Mouse (Mus musculus) urinary bladder, adult 18-20 months (tissue): Measurements from ENCODE around the gene Bach2.

ENCODE experiments used
- DNase-seq, 2 experiments: peaks; one replicate each; pipeline ENCODE4 v3.0.0; 2022; ENCODE audit warnings: low spot score in 2 of 2, mixed read lengths in 2 of 2

Gene Bach2

GRCm38 (mm10) chr4:32250333-32251004 lies 11.9 kb downstream of the Bach2 start:
- no peak for DNase-seq

GRCm38 (mm10) chr4:32251005-32251365 lies 12.4 kb downstream of the Bach2 start:
- DNase-seq = no peak

DNA sequence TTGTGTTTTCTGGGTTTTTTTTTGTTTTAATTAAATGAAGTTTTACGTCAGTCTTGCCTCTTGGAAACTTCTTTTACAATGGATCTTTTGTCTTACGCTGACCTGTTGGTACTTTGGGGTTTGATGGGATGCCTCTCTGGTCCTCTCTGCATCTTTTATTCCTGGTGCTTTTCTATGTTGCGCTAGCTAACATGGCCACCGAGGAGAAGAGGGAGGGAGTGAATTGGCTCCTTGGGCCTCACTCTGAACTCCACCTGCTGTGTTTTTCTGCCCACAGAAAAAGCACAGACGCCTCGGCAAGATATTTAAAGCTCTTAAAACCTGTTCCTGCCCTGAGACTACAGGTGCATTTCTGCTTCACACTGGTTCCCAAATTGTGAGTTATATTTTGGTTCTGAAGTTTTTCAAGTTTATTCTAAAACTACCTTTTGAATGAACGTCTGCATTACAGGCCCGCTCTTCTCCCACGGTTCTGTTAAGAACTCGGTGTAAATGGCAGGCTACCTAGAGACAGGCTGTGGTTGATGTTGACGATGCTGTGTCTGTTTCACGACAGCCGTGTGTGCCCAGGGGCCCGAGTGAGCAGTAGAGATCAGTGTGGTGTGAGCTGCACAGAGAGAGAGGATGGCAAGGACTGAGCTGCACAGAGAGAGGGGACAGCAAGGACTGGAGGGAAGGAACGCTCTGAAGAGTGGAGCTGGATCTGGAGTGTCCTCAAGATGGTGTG lies 13.5 kb downstream of the Bach2 start:
- DNase-seq = no peak

- no peak for DNase-seq
These were observed 19.1 kb downstream of the Bach2 start for GRCm38 (mm10) chr4:32257686-32258085.

DNA sequence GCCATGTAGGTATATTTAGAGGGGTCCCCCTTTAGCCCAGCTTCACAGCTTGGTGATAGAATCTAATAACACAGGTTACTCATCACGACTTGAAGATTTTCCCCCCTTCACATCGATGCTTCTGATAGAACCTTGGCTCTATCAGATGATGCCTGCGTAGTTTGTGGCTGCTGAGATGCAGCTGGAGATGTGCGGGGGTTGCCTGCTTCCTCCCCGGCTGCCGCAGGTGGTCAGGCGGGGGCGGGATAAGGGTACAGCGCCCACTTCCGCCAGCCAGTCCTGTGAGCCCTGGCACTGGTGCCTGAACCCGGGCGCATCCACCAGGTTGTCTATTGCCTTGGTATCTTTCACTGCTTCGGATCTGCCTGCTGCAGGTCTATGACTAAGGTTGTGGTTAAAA lies 19.5 kb downstream of the Bach2 start:
- no peak for DNase-seq

GRCm38 (mm10) chr4:32258596-32258995 lies 20.0 kb downstream of the Bach2 start:
- no peak for DNase-seq

GRCm38 (mm10) chr4:32260909-32261308 lies 22.3 kb downstream of the Bach2 start:
- no peak for DNase-seq

DNA sequence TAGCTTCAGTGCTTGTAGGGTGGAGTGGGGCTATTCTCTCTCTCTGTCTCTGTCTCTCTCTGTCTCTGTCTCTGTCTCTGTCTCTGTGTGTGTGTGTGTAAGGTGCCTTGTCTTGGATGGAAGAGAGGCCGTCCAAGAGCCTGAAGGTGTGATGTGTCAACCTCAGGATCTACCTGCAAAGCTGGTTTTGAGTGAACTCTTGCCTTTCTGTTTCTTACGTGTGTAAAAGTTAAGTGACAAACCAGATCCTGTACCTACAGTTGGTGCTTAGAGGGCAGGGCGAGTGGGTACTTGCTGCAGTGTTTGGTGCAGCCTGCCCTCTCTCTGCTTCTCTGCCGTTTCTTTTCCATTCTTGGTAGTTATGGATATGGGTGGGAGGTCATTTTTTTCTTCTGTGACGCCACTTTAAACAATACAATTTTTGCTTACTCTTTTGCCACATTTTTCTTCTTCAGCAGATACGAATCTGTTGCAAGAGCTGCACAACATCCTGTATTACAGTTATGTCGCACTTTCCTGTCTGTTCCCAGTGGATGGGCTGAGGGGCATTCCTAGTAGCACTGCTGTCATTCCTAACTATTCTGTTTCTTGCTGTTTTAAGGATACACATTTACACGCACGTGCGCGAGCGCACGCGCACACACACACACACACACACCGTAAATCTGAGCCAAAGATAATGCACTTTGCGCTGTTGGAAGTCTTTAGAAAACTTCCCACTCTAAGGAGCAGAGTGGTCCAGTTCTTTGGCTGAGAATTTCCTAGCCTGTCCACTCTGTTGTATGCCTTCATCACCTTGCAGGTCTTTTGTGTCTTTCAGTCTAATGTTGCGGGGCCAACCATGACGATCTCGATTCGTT lies 24.5 kb downstream of the Bach2 start:
- no peak for DNase-seq

DNA sequence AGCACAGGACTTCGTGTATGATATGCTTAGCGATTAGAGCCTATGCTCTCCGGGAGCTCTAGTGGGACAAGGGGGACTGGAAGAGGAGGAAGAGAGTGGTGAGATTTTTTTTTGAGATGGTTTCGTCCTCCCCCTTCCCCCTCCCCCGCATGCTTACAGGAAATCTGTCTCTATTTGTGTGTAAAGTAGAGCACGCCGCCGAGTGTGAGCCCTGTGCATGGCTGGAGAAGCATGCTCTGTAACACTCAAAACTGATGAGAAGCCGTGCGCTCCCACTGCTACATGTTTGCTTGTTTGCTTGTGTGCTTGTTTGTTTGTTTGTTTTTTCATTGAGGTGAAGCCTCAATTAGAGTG lies 25.1 kb downstream of the Bach2 start:
- no peak for DNase-seq

DNA sequence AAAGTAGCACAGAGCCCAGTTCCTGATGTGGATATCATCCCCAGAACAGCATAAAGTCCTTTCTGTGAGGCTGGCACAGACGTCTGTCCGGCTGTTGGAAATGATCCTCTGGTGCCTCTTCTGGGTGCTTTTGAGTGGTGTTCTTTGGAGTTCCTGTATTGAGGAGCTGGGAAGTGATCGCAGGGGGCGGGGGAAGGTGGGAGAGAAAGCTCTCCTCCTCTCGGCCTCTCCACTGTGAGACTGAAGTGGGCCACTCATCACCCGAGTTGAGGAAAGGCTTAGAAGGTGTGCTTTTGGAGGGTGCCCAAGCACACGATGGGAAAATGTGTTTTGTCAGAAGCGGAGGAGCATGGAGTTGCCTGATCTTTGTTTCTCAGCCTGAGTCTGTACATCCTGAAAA lies 26.3 kb downstream of the Bach2 start:
- DNase-seq = no peak

- DNase-seq = no peak
These were observed 28.1 kb downstream of the Bach2 start for GRCm38 (mm10) chr4:32266731-32267130.

- DNase-seq = no peak
These were observed 29.4 kb downstream of the Bach2 start for GRCm38 (mm10) chr4:32268042-32268441.

DNA sequence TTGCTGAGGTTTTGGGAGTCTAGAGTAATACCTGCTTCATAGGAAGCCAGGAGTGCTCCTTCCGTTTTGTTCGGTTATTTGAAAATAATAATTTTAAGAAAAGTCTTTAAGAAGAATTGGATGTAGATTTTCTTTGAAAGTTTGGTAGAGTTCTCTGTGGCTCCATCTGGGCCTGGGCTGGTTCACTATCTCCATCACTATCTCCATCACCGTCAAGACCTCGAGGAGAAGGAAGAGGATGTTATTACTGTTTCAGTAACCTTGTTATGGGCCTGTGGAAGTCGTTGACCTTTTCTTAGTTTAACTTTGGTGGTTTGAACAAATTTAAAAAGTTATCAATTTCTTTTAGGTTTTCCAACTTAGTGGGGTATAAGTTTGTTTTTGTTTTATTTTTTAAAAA lies 33.8 kb downstream of the Bach2 start:
- no peak for DNase-seq

GRCm38 (mm10) chr4:32274776-32275294 lies 36.2 kb downstream of the Bach2 start:
- no peak for DNase-seq

DNA sequence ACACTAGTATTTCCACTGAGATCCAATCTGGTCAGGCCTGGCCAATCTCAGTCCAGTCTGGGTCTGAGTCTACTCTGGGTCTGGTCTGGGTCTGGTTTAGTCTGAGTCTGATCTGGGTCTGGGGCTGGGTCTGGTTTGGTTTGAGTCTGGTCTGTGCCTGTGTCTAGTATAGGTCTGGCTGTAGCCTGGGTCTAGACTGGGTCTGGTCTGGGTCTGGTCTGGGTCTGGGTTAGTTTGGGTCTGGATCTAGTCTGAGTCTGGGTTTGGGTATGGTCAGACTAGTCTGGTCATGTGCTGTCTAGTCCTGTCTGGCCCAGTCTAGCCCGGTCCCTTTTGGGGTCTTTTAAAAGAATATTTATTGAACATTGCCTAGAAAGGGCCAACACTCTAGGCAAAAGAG lies 41.2 kb downstream of the Bach2 start:
- DNase-seq = no peak

GRCm38 (mm10) chr4:32280401-32280800 lies 41.8 kb downstream of the Bach2 start:
- no peak for DNase-seq

- DNase-seq = no peak
These were observed 42.7 kb downstream of the Bach2 start for GRCm38 (mm10) chr4:32281306-32281705.

- DNase-seq = no peak
These were observed 47.8 kb downstream of the Bach2 start for GRCm38 (mm10) chr4:32286405-32286804.

DNA sequence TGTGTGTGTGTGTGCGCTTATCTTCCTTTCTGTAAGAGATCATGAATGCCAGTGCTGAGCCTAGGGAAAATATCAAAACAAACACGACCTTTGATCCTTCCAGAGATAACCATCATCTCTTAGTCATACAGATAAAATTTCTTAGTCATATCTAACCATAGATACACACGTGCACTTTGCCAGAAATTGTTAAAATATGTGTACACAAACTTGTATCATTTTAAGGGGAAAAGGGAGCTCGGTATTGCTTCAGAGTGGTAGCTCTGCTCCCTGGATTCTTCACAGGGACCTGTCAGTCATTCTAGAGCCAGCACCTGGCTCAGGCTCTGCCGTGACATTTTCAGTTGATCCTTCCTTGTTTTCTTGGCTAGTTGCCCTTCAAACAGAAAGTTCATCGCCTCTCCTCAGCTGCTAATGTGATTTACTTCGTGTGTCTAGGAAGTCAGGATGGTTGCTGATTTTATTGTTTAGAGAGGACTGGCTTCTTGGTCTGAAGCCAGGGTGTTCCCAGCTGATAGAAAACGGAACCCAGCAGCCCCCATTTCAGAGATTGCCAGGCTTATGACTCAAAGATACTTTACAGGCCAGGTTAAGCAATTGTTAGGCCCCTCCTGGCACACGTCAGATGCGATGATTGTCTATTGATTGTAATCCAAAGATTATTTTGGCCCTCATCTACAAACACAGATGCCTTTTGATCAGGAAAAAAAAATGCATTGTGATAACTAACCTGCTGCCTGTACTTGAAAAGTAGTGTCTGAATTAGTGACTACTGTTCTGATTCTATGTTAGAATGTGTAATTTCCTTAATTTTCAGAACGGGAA lies 49.6 kb downstream of the Bach2 start:
- DNase-seq = peak; percentile 8 to 31

GRCm38 (mm10) chr4:32289845-32290244 lies 51.2 kb downstream of the Bach2 start:
- DNase-seq = no peak

- no peak for DNase-seq
These were observed 52.8 kb downstream of the Bach2 start for GRCm38 (mm10) chr4:32291406-32291805.
